Mouse (Mus musculus): ENCODE data around the gene Tbkbp1.

Tbkbp1 gene

GRCm38 (mm10) chr11:97126645-97127468 is 24.4 kb downstream of the Tbkbp1 start:
- DNase-seq: peak; percentile 84 to 87

DNA sequence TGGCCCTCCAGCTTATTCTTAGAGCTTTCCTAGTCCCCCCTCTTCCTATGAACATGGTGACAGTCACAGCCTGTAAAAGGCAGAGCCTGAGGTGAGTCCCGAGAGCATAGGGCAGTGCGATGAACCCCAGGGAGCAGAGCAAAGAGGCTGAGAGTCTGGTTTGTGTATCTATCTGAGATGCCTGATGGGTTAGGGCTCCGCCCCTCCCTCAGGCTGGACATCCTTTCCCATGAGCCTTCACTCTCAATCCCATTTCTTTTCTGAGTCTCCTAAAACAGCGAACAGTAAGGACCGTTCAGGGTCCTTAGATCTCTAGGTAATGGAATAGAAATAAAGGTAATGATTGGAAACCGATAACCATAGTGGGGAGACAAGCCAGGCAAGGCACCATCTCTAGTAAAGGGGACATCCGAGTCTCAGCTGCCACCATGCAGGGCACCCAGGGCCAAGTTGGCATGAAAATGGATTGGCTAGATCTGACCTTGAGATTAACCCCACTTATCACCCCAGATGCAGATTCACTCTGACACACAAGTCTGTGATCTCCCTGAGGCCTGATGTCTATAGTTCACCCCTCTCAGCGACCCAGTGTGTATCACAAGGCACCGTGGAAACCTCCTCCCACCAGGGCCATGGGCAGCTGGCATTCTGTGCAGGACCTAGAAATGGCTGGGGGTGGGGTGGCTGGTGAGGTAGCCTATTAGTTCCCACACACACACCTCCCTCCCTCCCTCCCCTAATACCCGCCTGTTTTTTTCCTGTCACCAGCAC is 26.8 kb downstream of the Tbkbp1 start:
- no peak for DNase-seq

GRCm38 (mm10) chr11:97123282-97123890 is 27.9 kb downstream of the Tbkbp1 start:
- peak in 1 of 2 experiments; percentile 33 for DNase-seq

- DNase-seq: no peak
Observed at GRCm38 (mm10) chr11:97120641-97121040, 30.7 kb downstream of the Tbkbp1 start.

GRCm38 (mm10) chr11:97120221-97120620 is 31.1 kb downstream of the Tbkbp1 start:
- DNase-seq: no peak

DNA sequence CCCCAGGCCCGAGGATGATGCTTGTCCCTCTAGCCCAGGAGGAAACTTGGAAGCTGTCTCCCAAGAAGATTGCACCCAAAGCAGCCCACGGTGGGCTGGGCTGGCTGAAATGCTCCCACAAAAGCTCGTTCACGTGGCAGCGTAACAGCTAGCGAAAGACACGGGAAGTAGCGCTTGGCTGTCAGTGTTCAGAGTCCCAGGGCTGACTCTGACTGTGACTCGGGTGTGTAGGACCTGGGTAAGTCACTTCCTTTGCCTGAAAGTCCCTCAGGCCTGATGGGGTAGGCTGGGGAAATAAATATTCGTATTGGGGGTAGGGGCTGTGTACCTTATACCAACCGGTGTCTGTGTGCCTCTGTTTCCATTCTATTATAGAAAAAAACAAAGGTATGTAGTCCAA is 35.5 kb downstream of the Tbkbp1 start:
- DNase-seq: peak; percentile 41 to 47

DNA sequence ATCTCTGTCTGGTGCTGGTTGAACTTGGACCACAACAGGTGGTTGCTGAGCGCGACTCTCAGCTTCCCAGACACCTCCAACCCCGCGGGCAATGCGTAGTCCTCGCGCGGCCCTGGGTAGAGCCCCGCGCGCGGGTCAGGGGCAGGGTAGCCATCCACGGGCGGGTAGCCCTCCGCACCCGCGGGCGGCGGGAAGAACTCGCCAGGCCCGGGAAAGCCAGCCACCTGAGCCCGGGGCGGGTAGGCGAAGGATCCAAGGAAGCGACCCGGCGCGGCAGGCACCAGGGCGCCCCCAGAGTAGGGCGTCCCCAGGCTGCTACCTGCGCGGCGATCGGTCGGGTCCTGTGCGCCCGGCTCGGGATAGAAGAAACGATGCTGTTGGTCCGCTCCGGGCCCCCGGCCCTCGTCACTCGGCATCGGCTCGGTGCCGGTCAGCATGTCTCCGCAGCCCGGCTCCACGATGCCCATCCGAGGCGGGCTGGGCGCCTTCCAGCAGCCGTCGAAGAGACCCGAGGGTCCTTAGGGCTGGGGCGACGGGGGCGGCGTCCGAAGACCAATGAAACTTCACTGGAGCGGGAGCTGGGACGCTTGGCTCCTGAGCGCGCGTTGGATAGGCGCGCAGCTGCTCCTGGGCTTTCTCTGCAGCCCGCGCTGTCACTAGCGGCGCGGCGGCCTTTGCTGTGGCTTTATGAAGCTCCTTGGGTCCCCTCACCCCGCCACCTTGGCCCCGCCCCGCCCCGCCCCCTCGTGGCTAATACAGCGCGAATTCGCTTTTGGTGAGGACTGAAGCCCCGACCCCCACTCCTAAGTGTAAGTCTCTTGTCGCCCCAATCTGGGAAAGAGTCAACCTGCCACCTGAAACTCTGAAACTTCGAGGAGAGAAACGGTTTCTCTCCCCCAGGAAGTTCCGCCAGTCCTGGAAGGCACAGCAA is 36.4 kb downstream of the Tbkbp1 start, which contains the start of gene Tbx21:
TSS of gene Tbx21 (minus strand) at position 661 of the 931 bp plus-strand sequence.
- peak; percentile 34 to 35 for DNase-seq

DNA sequence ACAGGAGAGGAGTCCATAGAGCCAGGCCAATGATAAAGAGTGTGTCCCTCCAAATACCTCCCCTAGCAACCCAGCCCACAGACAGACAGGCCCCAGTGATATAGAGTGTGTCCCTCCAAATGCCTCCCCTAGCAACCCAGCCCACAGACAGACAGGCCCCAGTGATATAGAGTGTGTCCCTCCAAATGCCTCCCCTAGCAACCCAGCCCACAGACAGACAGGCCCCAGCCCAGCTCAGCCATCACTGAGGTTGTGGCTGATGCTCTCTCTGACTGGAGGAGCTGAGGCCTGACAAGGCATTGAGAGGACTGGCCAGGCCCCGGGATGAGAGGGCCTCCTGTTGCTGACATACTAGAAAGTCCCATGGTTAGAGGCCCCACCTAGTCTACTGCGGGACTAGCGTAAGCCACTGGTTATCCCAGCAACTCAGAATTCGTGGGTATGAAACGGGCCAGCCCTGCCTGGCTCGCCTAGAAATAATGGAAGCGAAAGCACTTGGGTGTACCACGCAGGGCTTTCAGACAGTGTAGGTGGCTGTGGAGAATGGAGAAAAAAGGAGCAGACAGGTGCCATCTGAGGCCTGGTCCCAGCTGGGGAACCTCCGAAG is 38.7 kb downstream of the Tbkbp1 start:
- DNase-seq: no peak

- DNase-seq: no peak
Observed at GRCm38 (mm10) chr11:97108976-97109375, 42.3 kb downstream of the Tbkbp1 start.

DNA sequence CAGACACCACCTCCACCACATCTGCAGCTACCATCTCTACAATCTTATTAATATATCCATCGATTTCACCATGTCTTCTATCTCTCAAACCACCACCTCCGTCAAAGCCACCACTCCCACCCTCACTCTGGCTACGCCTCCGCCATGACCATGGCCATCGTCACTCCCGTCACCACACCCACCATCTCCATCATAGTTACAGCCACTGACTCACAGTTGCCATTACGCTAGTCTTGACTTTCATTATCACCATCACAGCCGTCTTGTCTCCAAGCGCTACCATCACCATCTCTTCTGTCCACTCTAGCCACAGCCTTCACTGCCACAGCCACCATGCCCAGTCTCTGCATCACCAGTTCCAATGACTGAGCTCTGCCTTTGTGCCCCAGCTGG is 47.2 kb downstream of the Tbkbp1 start:
- DNase-seq: no peak

DNA sequence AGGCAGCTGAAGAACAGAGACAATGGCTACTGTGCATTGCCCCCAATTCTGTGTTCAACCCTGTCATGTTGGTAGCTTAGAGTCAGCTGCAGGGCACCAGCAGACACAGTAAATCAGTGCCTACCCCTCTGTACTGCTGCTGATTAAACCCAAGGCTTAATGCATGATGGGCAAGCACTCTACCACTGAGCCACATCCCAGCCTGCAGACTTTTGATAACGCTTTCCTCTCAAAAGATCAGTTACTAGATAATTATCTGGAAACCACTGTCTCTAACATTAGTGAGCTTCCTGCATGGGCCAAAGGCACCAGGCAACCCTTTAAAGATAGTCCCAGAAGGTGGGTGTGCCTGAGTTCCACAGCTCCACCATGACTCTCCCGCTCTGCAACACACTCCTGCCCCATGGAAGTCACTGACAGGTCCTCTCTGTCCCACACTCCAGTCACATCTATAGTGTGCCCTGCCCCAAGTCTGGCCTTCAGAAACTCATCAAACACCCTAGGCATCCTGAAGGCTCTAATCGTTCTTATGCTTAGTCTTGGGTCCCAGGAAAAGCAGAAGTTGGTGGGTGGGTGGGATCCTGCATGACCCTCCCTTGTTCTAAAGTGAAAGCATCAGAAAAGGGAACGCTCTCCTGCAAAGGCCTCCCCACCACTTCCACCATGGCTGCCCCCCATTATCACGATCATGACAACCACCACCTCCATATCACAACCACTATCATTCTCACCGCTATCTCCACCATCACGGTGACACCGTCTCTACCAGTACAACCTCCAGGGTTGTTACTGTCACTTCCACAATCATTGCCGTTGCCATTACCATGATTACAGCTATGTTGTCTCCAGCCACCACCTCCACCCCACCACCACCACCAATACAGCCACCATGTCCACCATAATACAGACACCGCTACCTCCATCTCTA is 47.9 kb downstream of the Tbkbp1 start:
- no peak for DNase-seq

- peak; percentile 91 for DNase-seq
Observed at GRCm38 (mm10) chr11:97101722-97102121, 49.6 kb downstream of the Tbkbp1 start.

DNA sequence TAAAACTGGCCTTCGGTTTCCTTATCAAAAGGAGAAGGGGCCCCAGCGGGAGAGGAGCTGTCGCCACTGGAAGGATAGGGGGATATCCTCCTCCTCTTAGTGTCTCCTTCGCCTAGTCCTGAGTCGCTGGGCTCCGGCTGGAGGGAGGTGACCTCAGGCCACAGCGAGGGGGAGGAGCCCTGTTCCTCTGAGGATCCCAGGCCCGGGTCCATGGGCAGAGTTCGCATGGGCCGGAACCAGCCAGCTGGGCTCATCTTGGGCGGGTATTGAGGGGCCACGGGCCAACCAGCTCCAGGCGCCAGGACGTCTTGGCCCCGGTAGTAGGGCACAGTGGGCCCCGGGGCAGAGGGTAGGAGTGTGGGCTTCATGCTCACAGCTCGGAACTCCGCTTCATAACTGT is 52.5 kb downstream of the Tbkbp1 start:
- no peak for DNase-seq

GRCm38 (mm10) chr11:97094600-97094999 is 56.7 kb downstream of the Tbkbp1 start:
- DNase-seq: no peak

DNA sequence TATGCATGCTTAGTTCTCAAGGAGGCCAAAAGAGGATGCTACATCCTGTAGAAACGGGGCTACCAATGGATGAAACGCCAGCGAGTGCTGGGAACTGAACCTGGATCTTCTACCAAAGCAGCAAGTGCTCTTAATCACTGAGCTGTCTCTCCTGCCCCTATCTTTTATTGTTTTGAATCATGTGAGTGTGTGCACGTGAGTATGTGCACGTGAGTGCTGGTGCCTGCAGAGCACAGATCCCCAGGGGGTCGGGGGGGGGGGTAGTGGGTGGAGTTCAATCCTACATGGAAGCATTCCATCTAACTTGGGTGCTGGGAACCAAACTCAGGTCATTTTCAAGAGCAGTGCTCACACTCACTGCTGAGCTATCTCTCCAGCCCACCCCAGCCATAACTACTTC is 64.9 kb downstream of the Tbkbp1 start:
- DNase-seq: no peak
